Mouse (Mus musculus) ES-E14 (cell line): ENCODE measurements around the gene Sfi1.
"Not testable (repeated sequence)": the region's sequence is repeated elsewhere in the genome, so short reads cannot be mapped to it uniquely, and the experiment has no call there.

Experiments
- CHD2 ChIP-seq: IDR thresholded peaks from 2 replicates; pipeline ENCODE4 v1.6.1; 2014; ENCODE audit warnings: mild to moderate bottlenecking, low read depth, low read length, inconsistent platforms
- HCFC1 ChIP-seq: IDR thresholded peaks from 2 replicates; pipeline ENCODE4 v1.6.1; 2012; ENCODE audit warnings: low read length, inconsistent platforms, borderline replicate concordance; ENCODE audit not compliant: insufficient read depth
- ZNF384 ChIP-seq: IDR thresholded peaks from 2 replicates; pipeline ENCODE4 v1.6.1; 2012; ENCODE audit warnings: low read depth, low read length, inconsistent platforms

DNA sequence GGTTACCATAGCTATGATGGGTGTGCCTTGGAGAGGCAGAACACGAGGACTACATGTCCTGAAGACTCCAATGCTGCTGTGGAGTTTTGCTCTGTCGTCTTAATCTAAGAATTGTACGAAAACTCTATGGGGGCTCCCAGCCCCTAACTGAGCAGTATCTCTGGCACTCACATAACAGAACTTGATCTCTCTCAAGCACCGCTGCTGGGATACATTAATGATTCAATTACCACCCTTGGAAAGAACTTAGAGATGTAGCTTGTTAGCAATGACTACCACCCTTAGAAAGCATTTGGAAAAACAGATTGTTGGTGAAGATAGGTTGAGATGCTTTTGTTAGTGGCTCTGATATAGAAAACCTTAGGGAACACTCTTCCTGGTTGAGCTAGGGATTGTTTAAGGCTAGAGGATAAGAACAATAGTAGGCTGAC lies 25.7 kb downstream of the Sfi1 start:
- not testable (repeated sequence) for TF ChIP-seq ZNF384, HCFC1, CHD2
